Mouse (Mus musculus): Measurements from ENCODE around the gene Grk2. TPM values are rescaled to one million over a fixed set of nuclear protein-coding genes. Genes with fewer than 3 reads are reported as not detected.

The Grk2 gene
- total and polyA plus RNA-seq, 2 experiments from 2014 or later: 29.6 to 257 TPM

- H3K36me3 ChIP-seq (ENCODE audit: insufficient read depth, low read length): 0 out of 2 replicates have a peak, but pooled peaks cover 7% of the 10 kb centered on the region
- WGBS: 82% methylated on average over 6 of the region's 6 CpGs
- no peak for DNase-seq (ENCODE audit: low spot score)
- no peak for ATAC-seq (ENCODE audit: low FRiP score)
- no peak overlapping the region for H3K4me2 ChIP-seq (ENCODE audit: low read depth, low read length, poor library complexity, severe bottlenecking)
- H3K27me3 ChIP-seq (ENCODE audit: insufficient read depth, low read length): no peaks in the 10 kb centered on the region
- TF ChIP-seq CTCF (IDR thresholded peaks at IDR 0.05): no peak
- H3K4me1 ChIP-seq (ENCODE audit: insufficient read depth, low read length): peaks cover 37% of the 10 kb centered on the region
- no peak overlapping the region for H3K4me3 ChIP-seq (ENCODE audit: low read depth, low read length)
- H3K9me3 ChIP-seq (ENCODE audit: low read length): no peaks in the 10 kb centered on the region
- H3K9ac ChIP-seq (replicated peaks; ENCODE audit: low read length, poor library complexity, severe bottlenecking): 0 out of 2 replicates have a peak overlapping the region, but pooled peaks have one; percentile 19
- no peak overlapping the region for H3K27ac ChIP-seq (ENCODE audit: low read depth, low read length)
Measured at GRCm38 (mm10) chr19:4299574-4300270, 6.3 kb downstream of the Grk2 start.

GRCm38 (mm10) chr19:4299126-4299525 lies 6.9 kb downstream of the Grk2 start:
- Histone ChIP-seq H3K36me3 (ENCODE audit: insufficient read depth, low read length) (0 out of 2 replicates have a peak, but pooled peaks cover 7% of the 10 kb centered on the region), H3K9ac (replicated peaks; ENCODE audit: low read length, poor library complexity, severe bottlenecking) (no peak overlapping the region), H3K4me3 (ENCODE audit: low read depth, low read length) (no peak overlapping the region), H3K4me2 (ENCODE audit: low read depth, low read length, poor library complexity, severe bottlenecking) (no peak overlapping the region), H3K27ac (ENCODE audit: low read depth, low read length) (no peak overlapping the region), H3K9me3 (ENCODE audit: low read length) (no peaks in the 10 kb centered on the region), H3K27me3 (ENCODE audit: insufficient read depth, low read length) (no peaks in the 10 kb centered on the region), H3K4me1 (ENCODE audit: insufficient read depth, low read length) (peaks cover 31% of the 10 kb centered on the region)
- DNase-seq (ENCODE audit: low spot score) (no peak), ATAC-seq (ENCODE audit: low FRiP score) (no peak)
- no peak for TF ChIP-seq CTCF (IDR thresholded peaks at IDR 0.05)
- 92% methylated on average over 7 of the region's 7 CpGs for WGBS

DNA sequence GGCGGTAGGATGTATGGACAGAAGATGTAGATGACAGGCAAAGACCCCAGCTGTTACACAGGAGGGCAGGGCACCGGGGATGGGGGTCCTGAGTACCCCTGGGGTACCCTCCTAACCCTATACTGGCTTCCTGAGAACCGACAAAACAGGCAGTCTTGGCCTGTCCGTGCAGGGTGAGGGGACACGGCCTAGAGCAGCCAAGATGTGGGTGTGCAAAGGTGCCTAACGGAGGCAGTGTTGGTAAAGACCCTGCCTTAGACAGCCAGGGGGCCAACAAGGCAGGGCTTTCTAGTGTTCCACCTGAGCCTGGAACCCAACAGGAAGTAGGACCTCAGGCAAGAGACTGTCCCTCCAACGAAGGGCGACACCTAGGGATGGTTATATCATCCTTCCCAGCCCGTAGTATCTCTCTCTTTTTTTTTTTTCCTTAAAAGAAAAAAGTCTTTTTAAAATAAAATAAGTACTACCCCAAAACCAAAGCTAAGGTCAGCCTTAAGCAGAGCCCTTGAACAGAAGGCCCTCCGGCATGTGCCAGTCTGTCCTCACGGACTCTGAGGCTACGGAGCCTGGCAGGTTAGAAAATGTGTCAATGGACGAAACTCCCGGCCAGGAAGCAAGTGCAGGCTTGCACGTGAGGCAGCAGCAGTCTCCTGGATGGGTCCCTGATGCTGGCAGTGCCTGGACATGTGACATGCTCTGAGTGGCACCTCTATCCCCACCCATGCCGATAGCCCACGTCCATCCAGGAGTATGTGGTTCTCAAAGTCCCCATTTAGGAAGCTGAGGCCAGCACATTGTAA lies 7.5 kb downstream of the Grk2 start:
- Histone ChIP-seq H3K9ac (replicated peaks; ENCODE audit: low read length, poor library complexity, severe bottlenecking) (0 out of 2 replicates have a peak overlapping the region, but pooled peaks have one; percentile 19), H3K9me3 (ENCODE audit: low read length) (no peaks in the 10 kb centered on the region), H3K4me3 (ENCODE audit: low read depth, low read length) (no peak overlapping the region), H3K4me2 (ENCODE audit: low read depth, low read length, poor library complexity, severe bottlenecking) (no peak overlapping the region), H3K4me1 (ENCODE audit: insufficient read depth, low read length) (peaks cover 28% of the 10 kb centered on the region), H3K27ac (ENCODE audit: low read depth, low read length) (no peak overlapping the region), H3K27me3 (ENCODE audit: insufficient read depth, low read length) (no peaks in the 10 kb centered on the region), H3K36me3 (ENCODE audit: insufficient read depth, low read length) (0 out of 2 replicates have a peak, but pooled peaks cover 7% of the 10 kb centered on the region)
- ATAC-seq (ENCODE audit: low FRiP score) (no peak), DNase-seq (ENCODE audit: low spot score) (no peak)
- TF ChIP-seq CTCF (IDR thresholded peaks at IDR 0.05): no peak; the same call in 1 of the 2 replicates
- 94% methylated on average over 17 of the region's 17 CpGs for WGBS

GRCm38 (mm10) chr19:4297851-4298250 lies 8.2 kb downstream of the Grk2 start:
- 89% methylated on average over 5 of the region's 5 CpGs for WGBS
- H3K4me1 ChIP-seq (ENCODE audit: insufficient read depth, low read length): peaks cover 21% of the 10 kb centered on the region
- H3K36me3 ChIP-seq (ENCODE audit: insufficient read depth, low read length): peaks cover 8% of the 10 kb centered on the region
- H3K4me2 ChIP-seq (ENCODE audit: low read depth, low read length, poor library complexity, severe bottlenecking): no peak overlapping the region
- no peak for ATAC-seq (ENCODE audit: low FRiP score)
- H3K27ac ChIP-seq (ENCODE audit: low read depth, low read length): no peak overlapping the region
- TF ChIP-seq CTCF (IDR thresholded peaks at IDR 0.05): no peak
- no peak overlapping the region for H3K9ac ChIP-seq (replicated peaks; ENCODE audit: low read length, poor library complexity, severe bottlenecking)
- no peak overlapping the region for H3K4me3 ChIP-seq (ENCODE audit: low read depth, low read length)
- no peaks in the 10 kb centered on the region for H3K27me3 ChIP-seq (ENCODE audit: insufficient read depth, low read length)
- DNase-seq (ENCODE audit: low spot score): no peak
- H3K9me3 ChIP-seq (ENCODE audit: low read length): no peaks in the 10 kb centered on the region

DNA sequence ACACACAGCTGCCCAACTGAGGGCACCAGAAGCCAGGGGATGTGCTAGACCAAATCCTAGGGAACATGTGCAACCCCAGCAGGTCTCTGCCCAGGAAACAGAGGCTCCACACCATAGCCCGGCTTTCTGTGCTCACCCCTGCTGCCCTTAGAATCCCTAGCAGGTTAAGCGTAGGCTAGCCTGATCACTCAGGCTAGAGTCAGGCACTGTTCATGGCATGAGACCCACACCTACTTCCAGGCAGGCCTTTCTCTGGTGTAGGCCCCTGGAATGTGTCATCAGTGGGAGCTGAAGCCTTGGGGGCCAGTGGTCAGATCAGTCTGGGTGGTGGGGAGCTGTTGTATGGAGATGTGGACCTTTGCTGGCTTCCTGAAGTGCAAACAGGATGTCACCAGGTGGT lies 9.4 kb downstream of the Grk2 start:
- H3K36me3 ChIP-seq (ENCODE audit: insufficient read depth, low read length): peaks cover 21% of the 10 kb centered on the region
- no peak for TF ChIP-seq CTCF (IDR thresholded peaks at IDR 0.05)
- H3K4me1 ChIP-seq (ENCODE audit: insufficient read depth, low read length): peaks cover 8% of the 10 kb centered on the region
- no peak overlapping the region for H3K4me3 ChIP-seq (ENCODE audit: low read depth, low read length)
- DNase-seq (ENCODE audit: low spot score): no peak
- no peak overlapping the region for H3K4me2 ChIP-seq (ENCODE audit: low read depth, low read length, poor library complexity, severe bottlenecking)
- H3K9me3 ChIP-seq (ENCODE audit: low read length): no peaks in the 10 kb centered on the region
- no peak overlapping the region for H3K27ac ChIP-seq (ENCODE audit: low read depth, low read length)
- WGBS: 91% methylated on average over 2 of the region's 2 CpGs
- ATAC-seq (ENCODE audit: low FRiP score): no peak
- no peak overlapping the region for H3K9ac ChIP-seq (replicated peaks; ENCODE audit: low read length, poor library complexity, severe bottlenecking)
- no peaks in the 10 kb centered on the region for H3K27me3 ChIP-seq (ENCODE audit: insufficient read depth, low read length)

GRCm38 (mm10) chr19:4295391-4295790 lies 10.6 kb downstream of the Grk2 start:
- ATAC-seq (ENCODE audit: low FRiP score) (no peak), DNase-seq (ENCODE audit: low spot score) (no peak)
- Histone ChIP-seq H3K27me3 (ENCODE audit: insufficient read depth, low read length) (no peaks in the 10 kb centered on the region), H3K4me1 (ENCODE audit: insufficient read depth, low read length) (0 out of 2 replicates have a peak, but pooled peaks cover 2% of the 10 kb centered on the region), H3K4me3 (ENCODE audit: low read depth, low read length) (no peak overlapping the region), H3K9ac (replicated peaks; ENCODE audit: low read length, poor library complexity, severe bottlenecking) (no peak overlapping the region), H3K27ac (ENCODE audit: low read depth, low read length) (no peak overlapping the region), H3K9me3 (ENCODE audit: low read length) (no peaks in the 10 kb centered on the region), H3K36me3 (ENCODE audit: insufficient read depth, low read length) (peaks cover 33% of the 10 kb centered on the region), H3K4me2 (ENCODE audit: low read depth, low read length, poor library complexity, severe bottlenecking) (no peak overlapping the region)
- no peak for TF ChIP-seq CTCF (IDR thresholded peaks at IDR 0.05)
- WGBS: 89% methylated on average over 4 of the region's 4 CpGs
